Mouse (Mus musculus) heart, embryonic 15.5 days (tissue): ENCODE measurements around the gene Smoc2. TPM values are rescaled to one million over a fixed set of nuclear protein-coding genes. Genes with fewer than 3 reads are reported as not detected.

Experiments
- ATAC-seq: fragments of 200-750 bp; cut with Nextera tagmentation; replicated peaks from 2 replicates; pipeline ENCODE4 v1.8.0; 2017; ENCODE audit warnings: low read depth, moderate TSS enrichment; ENCODE audit not compliant: insufficient number of reproducible peaks, insufficient read depth, low FRiP score
- H3K27ac ChIP-seq: fragments of 300-500 bp; sonication (generic); 2 replicates; pipeline ENCODE4 v1.5.1; 2015; ENCODE audit warnings: mild to moderate bottlenecking, inconsistent platforms
- H3K27me3 ChIP-seq: fragments of 300-500 bp; sonication (generic); 2 replicates; pipeline ENCODE4 v1.6.1; 2015; ENCODE audit warnings: inconsistent platforms
- H3K36me3 ChIP-seq: fragments of 300-500 bp; sonication (generic); 2 replicates; pipeline ENCODE4 v1.6.1; 2015; ENCODE audit warnings: mild to moderate bottlenecking, inconsistent platforms
- H3K4me1 ChIP-seq: fragments of 300-500 bp; sonication (generic); replicated peaks from 2 replicates; pipeline ENCODE4 v1.6.1; 2015; ENCODE audit warnings: inconsistent platforms
- H3K4me2 ChIP-seq: fragments of 300-500 bp; sonication (generic); 2 replicates; pipeline ENCODE4 v1.6.1; 2015; ENCODE audit warnings: inconsistent platforms, mild to moderate bottlenecking, moderate library complexity
- H3K4me3 ChIP-seq: fragments of 300-500 bp; sonication (generic); 2 replicates; pipeline ENCODE4 v1.5.1; 2015; ENCODE audit warnings: mild to moderate bottlenecking, inconsistent platforms
- H3K9ac ChIP-seq: fragments of 300-500 bp; sonication (generic); 2 replicates; pipeline ENCODE4 v1.6.1; 2015; ENCODE audit warnings: mild to moderate bottlenecking, inconsistent platforms
- H3K9me3 ChIP-seq: fragments of 300-500 bp; sonication (generic); replicated peaks from 2 replicates; pipeline ENCODE4 v1.6.1; 2016; ENCODE audit warnings: inconsistent platforms
- WGBS: fragments of 180-500 bp; shearing (Covaris S2); methylation state at CpG from one replicate; pipeline ENCODE4 v1.1.7; 2015; ENCODE audit warnings: mixed read lengths; 5-methylcytosine and 5-hydroxymethylcytosine counted together
- polyA plus RNA-seq: library from polyadenylated mRNA; unstranded; fragments of >200 nt; fragmentation: Nextera tagmentation; extraction: Ambion mirVana; gene quantifications from 2 replicates; pipeline ENCODE4 v1.2.1, GENCODE M21; 2015

Smoc2 gene
- polyA plus RNA-seq, 1 experiment from 2014 or later = 37.1 TPM

DNA sequence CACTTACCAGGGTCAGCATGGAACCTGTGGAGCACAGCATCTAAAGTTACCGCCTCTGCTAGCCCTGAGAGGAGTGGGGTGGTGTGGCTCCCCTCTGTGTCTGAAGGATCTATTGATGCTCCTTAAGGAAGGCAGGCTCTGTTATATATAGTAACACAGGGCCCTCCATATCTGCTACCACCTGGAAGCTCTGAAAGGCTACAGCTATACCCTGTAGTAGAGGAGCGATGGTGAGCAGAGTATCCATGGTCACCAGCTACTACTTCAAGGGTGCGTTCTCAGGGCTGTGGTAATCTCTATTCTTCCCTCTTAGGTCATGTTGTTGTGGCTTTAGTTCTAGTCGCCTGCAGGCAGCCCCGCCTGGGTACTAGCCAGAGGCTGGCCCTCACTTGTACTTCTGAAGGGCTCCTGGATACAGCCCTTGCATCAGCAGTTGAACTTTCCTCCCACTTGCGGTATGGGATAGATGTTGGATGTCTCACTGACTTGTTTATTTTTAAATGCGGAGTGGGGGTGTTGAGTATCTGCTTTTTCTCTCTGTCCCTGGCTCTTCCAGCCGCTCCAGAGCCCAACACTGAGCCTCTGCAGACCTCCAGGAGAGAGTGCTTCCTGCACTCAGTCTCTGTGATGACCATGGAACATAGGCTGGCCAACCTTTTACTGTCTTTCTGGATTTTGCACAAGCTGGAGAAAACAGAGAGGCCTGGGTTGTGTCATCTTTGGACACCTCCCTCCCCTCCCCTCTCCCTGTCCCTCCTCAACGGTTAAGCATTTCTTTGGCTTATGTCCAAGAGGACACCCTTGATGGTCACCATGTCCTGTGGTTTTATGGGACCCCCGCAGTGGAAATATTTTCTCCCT is 74.1 kb downstream of the Smoc2 start:
- Histone ChIP-seq H3K27ac (no peak overlapping the region), H3K9ac (no peak overlapping the region)
- 44% methylated on average over 10 of the region's 10 CpGs for WGBS

DNA sequence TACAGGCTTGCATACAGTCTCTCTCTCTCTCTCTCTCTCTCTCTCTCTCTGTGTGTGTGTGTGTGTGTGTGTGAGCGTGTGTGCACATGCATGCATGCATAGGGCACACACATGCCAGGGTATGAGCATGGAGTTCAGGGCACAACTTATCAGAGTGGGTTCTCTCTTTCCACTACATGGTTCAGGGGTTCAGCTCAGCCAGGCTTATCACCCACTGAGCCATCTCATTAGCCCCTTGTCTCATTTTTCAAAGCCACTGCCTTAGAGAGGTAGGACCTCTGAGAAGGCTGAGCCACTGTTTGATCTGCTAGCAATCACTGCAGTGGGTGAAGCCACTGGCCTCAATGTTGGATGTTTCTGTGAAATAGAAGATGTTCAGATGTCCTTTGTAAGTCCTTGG is 82.2 kb downstream of the Smoc2 start:
- ATAC-seq = no peak
- no peak overlapping the region for H3K9ac ChIP-seq
- H3K27ac ChIP-seq = no peak overlapping the region
- no peak overlapping the region for H3K4me3 ChIP-seq
- H3K4me2 ChIP-seq = no peak overlapping the region
- no peaks in the 10 kb centered on the region for H3K9me3 ChIP-seq
- peaks cover 9% of the 10 kb centered on the region; the same call in 1 of the 2 replicates for H3K27me3 ChIP-seq
- H3K4me1 ChIP-seq = no peaks in the 10 kb centered on the region
- 90% methylated on average over 1 of the region's 1 CpGs for WGBS
- H3K36me3 ChIP-seq = no peaks in the 10 kb centered on the region

More for the DNA sequence above, 74.1 kb downstream of the Smoc2 start:
- Histone ChIP-seq H3K4me2 (no peak overlapping the region), H3K27me3 (no peaks in the 10 kb centered on the region), H3K4me1 (peaks cover 6% of the 10 kb centered on the region; the same call in 1 of the 2 replicates), H3K9me3 (no peaks in the 10 kb centered on the region), H3K36me3 (no peaks in the 10 kb centered on the region), H3K4me3 (no peak overlapping the region)
- no peak for ATAC-seq

DNA sequence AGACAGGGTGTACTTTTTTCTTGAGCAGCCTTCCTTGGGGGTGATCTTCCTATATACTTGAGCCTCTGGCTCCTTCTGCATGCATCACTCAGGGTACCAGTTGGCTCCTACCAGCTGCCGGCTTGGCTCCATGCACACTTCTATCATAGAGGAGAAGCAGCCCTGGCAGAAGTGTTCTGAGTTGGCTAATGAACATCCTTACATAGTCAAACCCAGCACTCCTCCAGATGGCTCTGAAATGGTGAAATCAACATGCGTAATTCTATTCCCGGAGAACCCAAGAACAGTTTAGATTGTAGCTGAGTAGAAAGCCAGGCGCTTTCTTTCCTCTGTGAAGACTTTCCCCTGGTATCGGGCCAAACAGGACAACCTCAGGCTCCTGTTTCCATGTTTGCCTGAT is 91.2 kb downstream of the Smoc2 start:
- Histone ChIP-seq H3K27ac (no peak overlapping the region), H3K9ac (no peak overlapping the region), H3K9me3 (no peaks in the 10 kb centered on the region), H3K4me1 (no peaks in the 10 kb centered on the region), H3K4me3 (no peak overlapping the region), H3K36me3 (no peaks in the 10 kb centered on the region), H3K27me3 (peaks cover 68% of the 10 kb centered on the region), H3K4me2 (no peak overlapping the region)
- WGBS = 83% methylated on average over 5 of the region's 5 CpGs
- ATAC-seq = no peak

DNA sequence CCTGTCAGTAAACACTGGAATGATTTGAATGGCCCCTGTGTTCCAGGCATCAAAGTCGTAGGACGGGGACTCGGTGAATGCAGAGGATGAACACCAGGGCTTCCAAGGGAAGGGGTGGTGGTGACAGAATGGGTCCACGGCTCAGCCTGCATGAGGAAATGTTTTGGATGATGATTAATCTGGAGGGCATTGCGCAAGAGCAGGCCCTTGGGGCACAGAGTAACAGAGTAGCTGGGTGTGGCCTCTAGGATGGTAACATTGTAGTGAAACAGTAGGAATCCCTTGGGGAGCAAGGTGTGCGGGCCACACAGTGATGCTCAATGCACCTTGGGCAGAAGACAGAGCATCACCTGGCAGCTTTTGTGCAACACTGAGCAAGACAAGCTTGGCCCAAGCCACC is 92.3 kb downstream of the Smoc2 start:
- H3K27ac ChIP-seq = no peak overlapping the region
- no peak overlapping the region for H3K4me2 ChIP-seq
- H3K4me3 ChIP-seq = no peak overlapping the region
- no peaks in the 10 kb centered on the region for H3K36me3 ChIP-seq
- H3K9me3 ChIP-seq = no peaks in the 10 kb centered on the region
- no peak overlapping the region for H3K9ac ChIP-seq
- ATAC-seq = no peak
- WGBS = 58% methylated on average over 6 of the region's 6 CpGs
- peaks cover 73% of the 10 kb centered on the region for H3K27me3 ChIP-seq
- H3K4me1 ChIP-seq = no peaks in the 10 kb centered on the region

DNA sequence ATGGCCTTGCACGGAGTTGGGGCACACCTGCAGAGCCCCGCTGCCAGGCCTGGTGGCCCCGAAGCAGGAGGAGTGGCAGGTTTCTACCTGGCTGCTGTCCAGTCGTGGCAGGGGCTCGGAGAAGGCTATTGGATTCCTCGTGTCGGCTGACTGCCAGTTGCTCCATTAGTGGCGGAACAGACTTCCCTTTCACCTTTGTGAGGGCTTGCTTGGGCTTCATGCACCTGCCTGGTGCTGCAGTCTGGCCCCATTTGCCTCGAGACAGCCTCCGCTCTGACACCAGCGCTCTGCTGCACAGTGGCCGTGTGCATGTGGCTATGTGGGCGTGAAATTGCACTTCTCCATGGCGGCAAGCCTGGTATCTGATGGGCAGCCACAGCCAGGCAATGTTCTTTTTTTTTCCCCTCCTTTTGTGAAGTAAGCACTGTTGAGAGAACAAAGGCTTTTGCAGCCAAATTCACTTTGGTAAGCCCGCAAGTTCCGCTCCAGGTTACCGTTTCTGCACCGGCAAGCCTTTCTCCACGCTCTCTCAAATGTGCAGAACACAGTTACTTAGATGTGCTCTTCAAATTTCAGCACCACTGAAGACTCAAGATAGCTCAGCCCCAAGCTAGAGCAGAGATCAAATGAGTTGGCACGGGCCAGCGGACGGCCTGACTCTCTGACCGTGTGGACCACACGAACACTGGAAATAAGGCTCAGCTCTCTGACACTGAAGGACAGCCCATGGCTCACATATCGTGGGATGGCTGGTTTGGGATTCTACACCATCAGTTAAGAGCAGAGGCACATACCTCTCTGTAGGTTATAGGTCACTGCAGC is 93.2 kb downstream of the Smoc2 start:
- Histone ChIP-seq H3K27ac (no peak overlapping the region), H3K9ac (no peak overlapping the region), H3K36me3 (no peaks in the 10 kb centered on the region), H3K4me2 (no peak overlapping the region), H3K4me3 (no peak overlapping the region), H3K27me3 (peaks cover 81% of the 10 kb centered on the region), H3K4me1 (no peaks in the 10 kb centered on the region), H3K9me3 (no peaks in the 10 kb centered on the region)
- WGBS = 71% methylated on average over 25 of the region's 25 CpGs
- ATAC-seq = no peak

DNA sequence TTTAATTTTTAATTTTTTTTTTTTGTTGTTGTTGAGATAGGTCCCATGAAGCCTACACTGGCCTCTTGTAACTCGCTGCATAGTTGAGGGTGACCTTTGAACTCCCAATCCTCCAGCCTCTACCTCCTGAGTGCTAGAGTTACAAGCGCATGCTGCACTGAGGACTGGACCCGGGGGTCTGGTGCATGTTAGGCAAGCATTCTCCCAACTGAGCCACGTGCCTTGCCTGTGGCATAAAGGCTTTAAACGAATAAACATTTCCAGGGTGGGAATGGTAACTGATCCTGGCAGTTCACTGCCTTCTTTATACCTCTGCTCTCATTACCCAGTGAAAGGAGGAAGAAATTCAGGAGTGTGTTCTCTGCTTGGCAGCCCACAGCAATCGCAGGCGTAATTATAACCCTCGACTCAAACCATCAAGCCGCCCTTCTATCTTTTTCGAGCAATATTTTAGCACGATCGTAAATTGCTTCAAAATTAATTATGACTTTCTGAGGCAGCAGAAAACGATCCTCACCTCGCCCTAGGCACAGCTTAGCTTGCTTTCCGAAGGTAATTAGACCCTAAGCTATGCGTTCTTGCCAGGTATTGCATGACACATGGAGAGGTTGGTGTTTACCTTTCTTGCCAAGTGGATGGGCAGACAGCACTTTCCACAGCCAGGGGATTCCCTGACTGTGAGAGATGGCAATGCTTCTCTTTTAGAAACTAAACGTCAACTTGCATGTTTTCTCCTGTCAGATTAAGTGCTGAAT is 99.6 kb downstream of the Smoc2 start:
- Histone ChIP-seq H3K27ac (no peak overlapping the region), H3K4me3 (no peak overlapping the region), H3K4me2 (no peak overlapping the region), H3K36me3 (no peaks in the 10 kb centered on the region), H3K4me1 (no peaks in the 10 kb centered on the region), H3K9ac (no peak overlapping the region), H3K27me3 (peaks cover 56% of the 10 kb centered on the region), H3K9me3 (no peaks in the 10 kb centered on the region)
- ATAC-seq = no peak
- WGBS = 69% methylated on average over 17 of the region's 17 CpGs

DNA sequence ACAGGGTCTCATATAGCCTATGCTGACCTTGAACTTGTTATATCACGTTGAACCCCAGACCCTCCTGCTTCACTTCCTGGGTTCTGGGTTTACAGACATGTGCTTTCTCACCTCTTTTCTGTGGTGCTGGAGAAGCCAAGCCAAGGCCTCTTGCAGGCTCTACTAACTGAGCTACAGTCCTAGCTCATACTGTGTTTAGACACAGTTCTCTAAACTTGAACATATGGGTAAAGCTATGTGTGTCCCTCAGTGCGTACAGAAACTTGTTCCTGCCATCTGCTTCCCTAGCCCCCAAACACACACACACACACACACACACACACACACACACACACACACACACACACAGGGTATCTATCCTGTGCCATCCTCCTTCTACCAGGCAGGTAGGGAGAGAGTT is 100.2 kb downstream of the Smoc2 start:
- Histone ChIP-seq H3K36me3 (no peaks in the 10 kb centered on the region), H3K4me1 (no peaks in the 10 kb centered on the region), H3K27ac (no peak overlapping the region), H3K4me2 (no peak overlapping the region), H3K9ac (no peak overlapping the region), H3K9me3 (no peaks in the 10 kb centered on the region), H3K27me3 (peaks cover 49% of the 10 kb centered on the region), H3K4me3 (no peak overlapping the region)
- no peak for ATAC-seq
- 82% methylated on average over 2 of the region's 2 CpGs for WGBS

DNA sequence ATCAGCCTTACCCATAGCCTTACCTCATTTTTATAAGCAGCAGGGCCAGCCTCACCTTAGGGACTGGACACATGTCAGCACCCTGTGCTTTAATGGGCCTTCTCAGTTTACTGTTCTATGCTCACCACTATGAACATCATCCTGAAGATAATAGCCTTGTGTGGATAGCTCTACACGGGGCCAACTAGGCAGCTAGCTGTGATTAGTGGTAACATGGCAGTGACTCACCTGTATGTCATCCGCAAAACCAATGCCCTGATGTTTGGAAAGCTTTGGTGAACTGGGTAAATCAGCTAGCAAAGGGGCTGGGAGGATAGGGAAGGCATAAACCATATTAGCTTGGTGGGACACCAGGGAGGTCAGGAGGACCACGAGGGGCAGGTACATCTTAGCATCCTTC is 100.7 kb downstream of the Smoc2 start:
- WGBS = 70% methylated on average over 3 of the region's 3 CpGs
- peaks cover 49% of the 10 kb centered on the region for H3K27me3 ChIP-seq
- no peaks in the 10 kb centered on the region for H3K36me3 ChIP-seq

DNA sequence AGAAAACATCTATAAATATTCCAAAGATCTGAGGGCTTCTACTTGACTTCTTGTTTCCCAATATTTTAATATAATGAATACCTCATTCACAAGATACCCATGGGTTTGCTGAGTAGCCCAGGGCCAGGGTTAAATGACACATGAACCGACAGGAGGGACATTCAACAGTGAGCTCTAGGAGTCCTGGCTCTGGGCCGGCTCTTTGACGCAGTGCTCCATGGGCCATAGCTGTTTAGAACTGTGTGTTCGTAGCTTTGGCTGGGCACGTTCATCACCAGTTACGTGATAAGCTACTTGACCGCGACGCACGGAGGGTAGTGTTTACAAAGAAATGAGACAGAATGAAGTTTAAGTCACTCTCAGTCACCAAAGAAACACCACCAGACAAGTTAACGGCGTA is 101.2 kb downstream of the Smoc2 start:
- no peak for ATAC-seq
- no peaks in the 10 kb centered on the region for H3K36me3 ChIP-seq
- H3K4me2 ChIP-seq = no peak overlapping the region
- 73% methylated on average over 12 of the region's 12 CpGs for WGBS
- no peak overlapping the region for H3K9ac ChIP-seq
- H3K27me3 ChIP-seq = peaks cover 49% of the 10 kb centered on the region
- H3K4me1 ChIP-seq = peaks cover 9% of the 10 kb centered on the region
- H3K27ac ChIP-seq = no peak overlapping the region
- H3K4me3 ChIP-seq = no peak overlapping the region
- no peaks in the 10 kb centered on the region for H3K9me3 ChIP-seq

More for the DNA sequence above, 100.7 kb downstream of the Smoc2 start:
- Histone ChIP-seq H3K27ac (no peak overlapping the region), H3K9me3 (no peaks in the 10 kb centered on the region), H3K9ac (no peak overlapping the region), H3K4me3 (no peak overlapping the region), H3K4me1 (peaks cover 4% of the 10 kb centered on the region; the same call in 1 of the 2 replicates), H3K4me2 (no peak overlapping the region)
- no peak for ATAC-seq

DNA sequence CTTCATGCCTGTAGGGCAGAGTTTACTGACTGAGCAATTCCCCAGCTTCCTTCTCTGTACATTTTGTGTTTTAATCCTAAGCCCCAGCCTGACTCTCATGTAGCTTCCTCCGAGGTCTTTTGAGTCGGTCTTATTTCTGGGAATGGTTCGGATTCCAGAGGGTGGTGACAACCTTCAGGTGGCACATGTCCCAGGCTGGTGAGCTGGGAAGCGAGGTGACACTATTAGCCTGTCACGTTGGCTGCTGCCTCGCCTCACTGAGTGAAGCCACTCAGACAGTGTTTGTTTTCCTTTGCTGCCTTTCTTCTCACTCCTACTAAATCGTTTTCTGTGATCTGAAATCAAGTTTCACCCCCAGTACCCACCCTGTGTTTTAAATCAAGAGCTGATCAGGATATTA is 102.2 kb downstream of the Smoc2 start:
- H3K27me3 ChIP-seq = peaks cover 47% of the 10 kb centered on the region
- no peak overlapping the region for H3K27ac ChIP-seq
- WGBS = 23% methylated on average over 7 of the region's 7 CpGs

DNA sequence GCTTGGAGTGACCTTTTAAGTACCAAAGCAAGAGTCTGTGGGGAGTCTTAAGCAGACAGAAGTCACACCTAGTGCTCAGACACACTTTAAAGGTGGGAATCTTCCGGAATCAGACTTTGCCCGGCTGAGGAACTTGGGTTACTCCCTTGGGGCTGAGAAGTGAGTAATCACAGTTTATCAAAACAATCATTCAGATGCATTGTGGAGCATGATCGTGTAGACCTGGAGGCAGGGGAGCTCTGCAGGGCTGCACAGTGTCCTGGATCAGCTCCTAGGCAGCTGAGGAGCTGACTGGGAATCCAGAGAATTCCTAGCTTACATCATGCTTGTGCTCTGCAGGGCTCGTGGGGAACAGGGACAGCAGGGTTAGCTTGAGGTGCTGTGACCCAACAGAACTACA is 104.7 kb downstream of the Smoc2 start:
- peaks cover 19% of the 10 kb centered on the region for H3K4me1 ChIP-seq
- no peaks in the 10 kb centered on the region for H3K9me3 ChIP-seq
- WGBS = 69% methylated on average over 4 of the region's 4 CpGs
- H3K27me3 ChIP-seq = peaks cover 36% of the 10 kb centered on the region
- H3K9ac ChIP-seq = no peak overlapping the region
- H3K4me3 ChIP-seq = no peak overlapping the region
- no peak for ATAC-seq
- H3K27ac ChIP-seq = no peak overlapping the region
- H3K36me3 ChIP-seq = no peaks in the 10 kb centered on the region
- no peak overlapping the region for H3K4me2 ChIP-seq

More for the DNA sequence above, 102.2 kb downstream of the Smoc2 start:
- Histone ChIP-seq H3K4me3 (no peak overlapping the region), H3K9me3 (no peaks in the 10 kb centered on the region), H3K4me1 (peaks cover 9% of the 10 kb centered on the region), H3K4me2 (no peak overlapping the region), H3K9ac (no peak overlapping the region), H3K36me3 (no peaks in the 10 kb centered on the region)
- no peak for ATAC-seq
